Mouse (Mus musculus) G1E (cell line): ENCODE results near the gene Gm884.

ENCODE experiments used
- CTCF ChIP-seq: IDR thresholded peaks from 2 replicates; pipeline ENCODE4 v1.5.1; 2012; ENCODE audit warnings: low read depth, low read length, inconsistent platforms, mixed read lengths
- GATA1 ChIP-seq: IDR thresholded peaks from 2 replicates; pipeline ENCODE4 v1.6.1; 2012; ENCODE audit warnings: borderline replicate concordance, low read length, inconsistent platforms, mixed read lengths
- GATA2 ChIP-seq: IDR thresholded peaks from 2 replicates; pipeline ENCODE4 v1.6.1; 2012; ENCODE audit warnings: low read depth, low read length, inconsistent platforms, borderline replicate concordance
- POLR2AphosphoS5 ChIP-seq: IDR thresholded peaks from 2 replicates; pipeline ENCODE4 v1.6.1; 2012; ENCODE audit warnings: low read depth, low read length, inconsistent platforms; ENCODE audit not compliant: insufficient replicate concordance
- TAL1 ChIP-seq: conservative IDR thresholded peaks from 2 replicates; pipeline ENCODE4 v1.6.1; 2012; ENCODE audit warnings: low read depth, low read length, inconsistent platforms, mixed read lengths

- TF ChIP-seq CTCF, result no peak
- TF ChIP-seq GATA1, result no peak
- TF ChIP-seq POLR2AphosphoS5, result no peak
- no peak for TF ChIP-seq TAL1
- TF ChIP-seq GATA2, result no peak
Observed at GRCm38 (mm10) chr11:103662546-103662945, 41.6 kb upstream of the Gm884 start.
